Mouse (Mus musculus) A20 (cell line): ENCODE measurements around the gene Prnp.
A peak's percentile ranks its signal among the peaks of the same experiment; 100 is the strongest.

Experiments
- DNase-seq: peaks from one replicate; pipeline ENCODE4 v3.0.0-alpha.2; 2011; ENCODE audit warnings: low read depth, low spot score

The Prnp gene

GRCm38 (mm10) chr2:131948916-131949639 lies 39.4 kb downstream of the Prnp start:
- DNase-seq: no peak

GRCm38 (mm10) chr2:131949767-131950597 lies 40.3 kb downstream of the Prnp start:
- peak; percentile 60 for DNase-seq

- DNase-seq: peak; percentile 19
These were observed 40.9 kb downstream of the Prnp start, which contains the start of gene Prnd for GRCm38 (mm10) chr2:131950598-131951095. Gene Prnd, plus strand, starts transcription at chr2:131950861.

- no peak for DNase-seq
These were observed 42.7 kb downstream of the Prnp start for GRCm38 (mm10) chr2:131952456-131952855.

- DNase-seq: no peak
These were observed 43.3 kb downstream of the Prnp start for GRCm38 (mm10) chr2:131952961-131953538.

- no peak for DNase-seq
These were observed 44.0 kb downstream of the Prnp start for GRCm38 (mm10) chr2:131953711-131954110.

- no peak for DNase-seq
These were observed 45.1 kb downstream of the Prnp start for GRCm38 (mm10) chr2:131954835-131955234.

DNA sequence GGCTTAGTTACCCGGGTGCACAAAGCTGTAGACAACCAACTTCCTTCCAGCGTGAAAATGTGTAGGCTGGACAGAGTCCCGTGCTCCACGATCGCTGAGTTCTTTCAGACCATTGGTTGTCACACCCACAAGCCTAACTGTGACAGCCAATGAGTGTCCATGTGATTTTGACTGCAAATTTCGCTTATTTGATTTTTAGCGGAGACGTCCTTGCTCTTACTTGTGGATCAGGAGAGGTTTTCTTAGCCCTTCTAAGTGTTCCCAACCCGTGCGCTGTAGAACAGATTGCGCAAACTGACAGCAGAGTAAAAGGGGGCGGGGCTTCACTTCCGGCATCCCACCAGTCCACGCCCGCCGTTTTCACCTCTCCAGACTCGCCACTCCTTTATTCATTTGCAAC lies 45.5 kb downstream of the Prnp start:
- DNase-seq: peak; percentile 69

GRCm38 (mm10) chr2:131956336-131957256 lies 46.9 kb downstream of the Prnp start:
- no peak for DNase-seq

DNA sequence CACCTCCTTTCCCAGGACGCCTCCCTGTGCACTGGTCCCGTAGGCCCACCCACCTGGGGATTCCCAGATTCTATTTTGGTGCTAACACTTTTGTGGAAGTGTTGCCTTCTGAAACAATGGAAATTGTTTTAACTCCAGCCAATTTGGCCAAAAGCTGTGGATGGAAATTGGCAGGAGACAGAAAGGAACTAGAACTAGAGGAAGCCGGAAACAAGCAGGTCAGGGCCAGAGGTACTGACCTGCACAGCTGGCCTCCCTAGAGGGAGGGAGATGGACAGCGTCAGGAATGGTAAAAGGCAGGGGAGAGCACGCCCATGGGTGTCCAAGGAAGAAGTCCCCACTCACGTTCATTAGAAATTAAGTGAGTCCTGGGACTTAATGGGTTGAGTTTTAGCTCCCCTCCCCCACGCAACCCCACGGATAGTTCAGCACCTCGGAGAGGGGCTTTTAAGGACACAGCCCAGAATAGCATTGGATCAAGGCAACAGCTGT lies 48.0 kb downstream of the Prnp start:
- no peak for DNase-seq

- DNase-seq: no peak
These were observed 51.9 kb downstream of the Prnp start for GRCm38 (mm10) chr2:131961671-131962070.

DNA sequence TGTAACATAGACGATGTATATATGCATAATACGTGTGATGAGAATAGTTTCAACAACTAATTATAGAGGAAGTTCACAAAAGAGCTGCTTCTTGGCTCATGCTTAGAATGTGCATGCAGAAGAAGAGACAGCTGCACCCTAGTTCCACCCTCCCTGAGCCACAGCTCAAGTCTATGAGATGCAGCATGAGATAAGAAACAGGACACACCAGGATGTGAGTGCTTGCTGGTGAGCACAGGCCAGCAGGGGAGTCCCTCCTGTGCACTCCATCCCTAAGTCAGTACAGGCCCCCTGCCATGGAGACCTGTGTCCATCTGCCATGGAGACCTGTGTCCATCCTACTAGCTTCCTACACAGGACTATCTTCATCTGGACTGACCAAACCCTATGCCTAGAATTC lies 60.9 kb downstream of the Prnp start:
- no peak for DNase-seq

DNA sequence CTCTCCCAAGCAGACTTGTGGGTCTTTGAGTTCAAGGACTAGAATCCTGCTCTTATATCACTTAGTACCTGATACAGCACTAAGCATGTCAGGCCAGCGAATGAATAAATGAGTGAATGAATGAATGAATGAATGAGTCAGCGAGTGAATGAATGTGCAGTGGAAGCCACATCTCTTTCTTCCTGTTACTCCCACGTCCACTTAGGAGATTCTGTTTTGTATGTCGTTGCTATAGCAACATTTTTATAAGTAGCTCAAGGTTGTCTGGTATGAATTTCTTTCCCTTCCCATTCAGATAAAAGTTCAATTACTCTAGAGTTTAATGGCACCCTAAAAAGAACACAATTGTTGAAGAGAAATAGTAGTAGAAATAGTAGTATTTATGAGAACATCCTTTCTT lies 61.4 kb downstream of the Prnp start:
- no peak for DNase-seq

- DNase-seq: peak; percentile 63
These were observed 66.9 kb downstream of the Prnp start for GRCm38 (mm10) chr2:131976663-131977062.

DNA sequence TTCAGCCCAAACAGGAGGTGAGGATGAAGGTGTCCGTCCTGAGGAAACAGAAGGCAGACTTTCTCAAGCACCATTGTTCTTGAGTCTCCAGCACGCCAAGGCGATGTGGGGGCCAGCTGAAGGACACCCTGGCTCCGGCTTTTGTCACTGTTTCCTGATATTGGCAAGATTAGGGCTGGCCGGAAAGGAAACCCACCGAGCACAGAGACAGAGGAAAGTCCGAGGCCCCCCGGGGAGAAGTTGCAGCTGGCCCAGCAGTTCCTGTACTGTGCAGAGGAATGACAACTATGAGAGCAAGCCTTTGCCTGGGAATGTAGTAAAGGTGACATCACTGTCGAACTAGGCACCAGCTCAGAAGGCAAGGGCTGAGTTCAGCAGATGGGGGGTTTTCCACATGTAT lies 71.1 kb downstream of the Prnp start:
- no peak for DNase-seq

DNA sequence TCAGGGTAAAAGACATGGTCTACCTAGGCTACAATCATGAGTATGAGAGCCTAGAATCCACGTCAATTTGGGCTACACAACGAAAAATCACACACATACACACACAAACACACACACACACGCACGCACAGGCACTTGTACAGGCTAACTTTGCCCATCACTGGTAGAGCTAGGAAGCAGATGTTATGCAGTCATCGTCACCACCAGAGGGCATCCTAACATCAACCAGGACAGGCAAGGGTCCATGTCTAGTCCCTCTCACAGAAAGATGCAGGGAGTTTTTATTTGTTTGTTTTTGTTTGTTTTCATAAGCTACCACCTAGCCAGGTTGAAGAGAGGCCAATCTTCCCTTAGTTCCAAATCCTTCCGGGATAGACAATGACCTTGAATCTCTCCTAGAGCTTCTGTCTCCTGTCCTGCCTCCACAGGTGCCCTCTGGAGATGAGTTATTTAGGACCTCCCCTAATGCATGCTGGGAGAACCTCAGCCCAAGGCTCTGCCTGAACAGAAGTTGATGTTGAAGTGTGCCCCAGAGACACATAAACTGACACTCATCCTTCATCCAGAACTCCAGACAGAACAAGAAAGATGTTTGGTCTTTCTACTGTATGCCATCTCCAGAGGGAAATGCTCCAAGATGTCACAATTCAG lies 72.9 kb downstream of the Prnp start:
- peak; percentile 83 for DNase-seq

DNA sequence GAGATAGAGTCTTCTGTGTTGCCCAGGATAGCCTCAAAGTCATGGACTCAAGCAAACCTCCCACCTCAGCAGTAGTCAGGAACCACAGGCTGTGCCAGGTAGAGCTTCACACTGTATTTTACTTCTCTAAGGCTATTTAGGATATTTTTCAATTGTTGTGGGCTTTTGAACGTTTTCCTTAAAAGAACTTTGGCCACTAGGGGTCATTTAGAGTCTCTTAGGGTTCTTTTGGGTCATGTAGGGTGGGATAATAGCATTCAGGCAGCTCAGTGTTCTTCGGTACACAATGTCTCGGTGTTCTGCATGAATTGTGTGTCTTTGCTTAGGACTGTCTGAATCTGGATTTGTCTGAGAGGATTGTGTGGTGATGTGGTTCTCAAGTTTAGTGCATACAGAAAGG lies 78.2 kb downstream of the Prnp start:
- DNase-seq: peak; percentile 39
